Mouse (Mus musculus) leukemia stem cell, adult 10-12 weeks (primary cell): Measurements from ENCODE around the gene Tns1. TPM values are rescaled to one million over a fixed set of nuclear protein-coding genes. Genes with fewer than 3 reads are reported as not detected.

Source experiments
- polyA plus RNA-seq: library from polyadenylated mRNA; stranded (reverse); fragments of >175 nt; gene quantifications from 2 replicates; pipeline ENCODE4 v1.2.3, GENCODE M21; 2012; ENCODE audit warnings: low replicate concordance

Tns1 gene
- polyA plus RNA-seq = 43.8 and 60.2 TPM in 2 replicates

GRCm38 (mm10) chr1:74124021-74124981, at the start of gene Tns1:
TSS of gene Tns1 (minus strand) at chr1:74124449.

GRCm38 (mm10) chr1:74153461-74154184, 29.4 kb upstream of the Tns1 start, which contains the start of gene Cxcr2:
TSS of gene Cxcr2 (plus strand) at chr1:74153989.

GRCm38 (mm10) chr1:74124991-74125552, 823 bp upstream of the Tns1 start, which contains the start of gene Rufy4:
TSS of gene Rufy4 (plus strand) at chr1:74125541.

Other genes with a start within 250 kb of the Tns1 start
- not detected in 2 replicates for gene Rufy4, start 1.1 kb upstream of the Tns1 start, polyA plus RNA-seq
- 0.41 and 0.65 TPM in 2 replicates for gene Cxcr2, start 29.5 kb upstream of the Tns1 start, polyA plus RNA-seq
- not detected in 2 replicates for gene Cxcr1, start 70.2 kb upstream of the Tns1 start, polyA plus RNA-seq
- 420 and 983 TPM in 2 replicates for gene Arpc2, start 111.6 kb upstream of the Tns1 start, polyA plus RNA-seq
- gene Gpbar1, start 154.1 kb upstream of the Tns1 start, polyA plus RNA-seq = not detected in 2 replicates
- gene Aamp, start 160.3 kb upstream of the Tns1 start, polyA plus RNA-seq = 128 and 183 TPM in 2 replicates
- 42.6 and 93.9 TPM in 2 replicates for gene Pnkd, start 160.5 kb upstream of the Tns1 start, polyA plus RNA-seq
- 140 and 267 TPM in 2 replicates for gene Tmbim1, start 181.2 kb upstream of the Tns1 start, polyA plus RNA-seq
- 0.09 TPM in 1 of 2 replicates, not detected in the other for gene Catip, start 237.7 kb upstream of the Tns1 start, polyA plus RNA-seq